Mouse (Mus musculus): ENCODE results near the gene Pnmal2.
"Not testable (repeated sequence)": the region's sequence is repeated elsewhere in the genome, so short reads cannot be mapped to it uniquely, and the experiment has no call there.

Pnmal2 gene

GRCm38 (mm10) chr7:16944808-16945315, 380 bp downstream of the Pnmal2 start:
- CTCF ChIA-PET = no interaction called here

GRCm38 (mm10) chr7:16945419-16945818, 937 bp downstream of the Pnmal2 start:
- CTCF ChIA-PET = no interaction called here

- CTCF ChIA-PET = no interaction called here
These were observed 2.2 kb downstream of the Pnmal2 start for GRCm38 (mm10) chr7:16946441-16947348.

- CTCF ChIA-PET = no interaction called here
These were observed 2.9 kb downstream of the Pnmal2 start for GRCm38 (mm10) chr7:16947349-16947895.

- CTCF ChIA-PET = interaction anchor here (0.5 kb wide), 1 partner anchor 105 kb away, joined by 3 read pairs; no protein-coding TSS in a partner anchor
These were observed 3.5 kb downstream of the Pnmal2 start for GRCm38 (mm10) chr7:16947959-16948361.

- CTCF ChIA-PET = interaction anchor here (0.6 to 1.1 kb wide), 2 partner anchors 49 to 209 kb away, joined by 4 to 5 read pairs; no protein-coding TSS in a partner anchor
These were observed 4.5 kb downstream of the Pnmal2 start for GRCm38 (mm10) chr7:16948923-16949458.

- CTCF ChIA-PET = interaction anchor here (1.1 to 1.8 kb wide), 2 partner anchors 50 to 210 kb away, joined by 5 to 6 read pairs; no protein-coding TSS in a partner anchor
These were observed 5.7 kb downstream of the Pnmal2 start for GRCm38 (mm10) chr7:16949908-16950841.

GRCm38 (mm10) chr7:16950861-16951635, 6.6 kb downstream of the Pnmal2 start:
- CTCF ChIA-PET = interaction anchor here (1.8 kb wide), 1 partner anchor 49 kb away, joined by 6 read pairs; no protein-coding TSS in a partner anchor

- CTCF ChIA-PET = not testable (repeated sequence)
These were observed 9.3 kb downstream of the Pnmal2 start for GRCm38 (mm10) chr7:16953776-16954175.

- CTCF ChIA-PET = interaction anchor here (0.6 kb wide), 1 partner anchor 1887 kb away, joined by 3 read pairs; no protein-coding TSS in a partner anchor
These were observed 11.2 kb downstream of the Pnmal2 start for GRCm38 (mm10) chr7:16955712-16956111.

GRCm38 (mm10) chr7:16956410-16957265, 12.2 kb downstream of the Pnmal2 start:
- CTCF ChIA-PET = interaction anchor here (0.6 kb wide), 1 partner anchor 1886 kb away, joined by 3 read pairs; no protein-coding TSS in a partner anchor

GRCm38 (mm10) chr7:16959539-16960187, 15.2 kb downstream of the Pnmal2 start, which contains the start of gene Pnmal1:
Gene Pnmal1, plus strand, starts transcription at chr7:16959679.
- CTCF ChIA-PET = no interaction called here

GRCm38 (mm10) chr7:16961678-16962077, 17.2 kb downstream of the Pnmal2 start:
- CTCF ChIA-PET = no interaction called here

- CTCF ChIA-PET = interaction anchor here (0.5 kb wide), 1 partner anchor 100 kb away, joined by 3 read pairs; no protein-coding TSS in a partner anchor
These were observed 23.9 kb downstream of the Pnmal2 start for GRCm38 (mm10) chr7:16968414-16968813.

- CTCF ChIA-PET = no interaction called here
These were observed 26.7 kb downstream of the Pnmal2 start for GRCm38 (mm10) chr7:16971160-16971559.

GRCm38 (mm10) chr7:16974018-16974417, 29.5 kb downstream of the Pnmal2 start:
- CTCF ChIA-PET = no interaction called here

- CTCF ChIA-PET = no interaction called here
These were observed 31.8 kb downstream of the Pnmal2 start for GRCm38 (mm10) chr7:16976298-16976697.

- CTCF ChIA-PET = no interaction called here
These were observed 33.7 kb downstream of the Pnmal2 start for GRCm38 (mm10) chr7:16978173-16978572.

GRCm38 (mm10) chr7:16978593-16978992, 34.1 kb downstream of the Pnmal2 start:
- CTCF ChIA-PET = no interaction called here

Data from spleen, embryonic (tissue).